Mouse (Mus musculus): ENCODE data around the gene Otop3. TPM values are rescaled to one million over a fixed set of nuclear protein-coding genes. Genes with fewer than 3 reads are reported as not detected.
"Not testable (repeated sequence)": the region's sequence is repeated elsewhere in the genome, so short reads cannot be mapped to it uniquely, and the experiment has no call there.

The Otop3 gene
- polyA plus RNA-seq, 1 experiment from 2014 or later: 0.37 TPM

DNA sequence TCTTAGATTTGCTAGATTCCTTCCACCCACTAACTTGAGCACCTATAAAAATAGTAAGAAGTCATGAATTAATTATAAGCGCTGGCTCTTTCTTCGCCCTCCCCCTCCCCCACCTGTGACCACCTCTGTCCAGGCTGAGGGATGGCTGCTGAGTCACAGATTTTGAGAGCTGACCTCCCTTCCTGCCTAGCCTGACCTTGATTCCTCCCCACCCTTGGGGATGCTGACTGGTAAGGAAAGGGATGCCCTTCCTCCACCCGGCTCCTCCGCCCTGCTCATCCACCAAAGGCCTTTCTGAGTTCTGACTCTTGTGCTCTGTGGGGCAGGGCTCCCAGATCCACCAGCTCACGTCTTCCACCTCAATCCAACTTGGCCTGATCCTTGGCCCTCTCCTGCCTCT lies 50.1 kb downstream of the Otop3 start:
- H3K4me2 ChIP-seq (ENCODE audit: low read depth): no peak overlapping the region
- H3K9ac ChIP-seq (ENCODE audit: low read length): no peak overlapping the region
- 82% methylated on average over 5 of the region's 5 CpGs for WGBS
- H3K36me3 ChIP-seq (ENCODE audit: control insufficient read depth, insufficient read depth, low read length): no peaks in the 10 kb centered on the region; the same call in 1 of the 2 replicates
- H3K27me3 ChIP-seq (ENCODE audit: control insufficient read depth, insufficient read depth, low read length): no peaks in the 10 kb centered on the region
- no peak overlapping the region for H3K4me3 ChIP-seq (ENCODE audit: low read depth, low read length)
- no peaks in the 10 kb centered on the region for H3K9me3 ChIP-seq (ENCODE audit: control insufficient read depth, low read length)
- no peak overlapping the region for H3K27ac ChIP-seq (ENCODE audit: low read depth, low read length)
- DNase-seq (ENCODE audit: low spot score) (no peak), ATAC-seq (ENCODE audit: insufficient read depth, low FRiP score, low TSS enrichment) (no peak)
- peaks cover 22% of the 10 kb centered on the region for H3K4me1 ChIP-seq (ENCODE audit: control insufficient read depth, insufficient read depth, low read length)

DNA sequence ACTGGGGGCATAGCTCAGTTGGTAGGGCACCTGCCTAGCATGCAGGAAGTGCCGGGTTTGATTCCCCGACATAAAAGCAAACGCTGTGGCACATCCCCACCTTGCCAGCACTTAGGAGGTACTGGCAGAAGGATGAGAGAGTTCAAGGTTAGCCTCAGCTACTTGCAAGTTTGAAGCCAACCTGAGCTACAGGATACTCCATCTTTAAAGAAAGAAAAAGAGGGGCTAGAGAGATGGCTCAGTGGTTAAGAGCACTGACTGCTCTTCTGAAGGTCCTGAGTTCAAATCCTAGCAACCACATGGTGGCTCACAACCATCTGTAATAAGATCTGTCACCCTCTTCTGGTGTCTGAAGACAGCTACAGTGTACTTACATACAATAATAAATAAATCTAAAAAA lies 52.3 kb downstream of the Otop3 start:
- DNase-seq (ENCODE audit: low spot score); H3K27ac ChIP-seq (ENCODE audit: low read depth, low read length); H3K4me3 ChIP-seq (ENCODE audit: low read depth, low read length); ATAC-seq (ENCODE audit: insufficient read depth, low FRiP score, low TSS enrichment); H3K36me3 ChIP-seq (ENCODE audit: control insufficient read depth, insufficient read depth, low read length); H3K9ac ChIP-seq (ENCODE audit: low read length); H3K9me3 ChIP-seq (ENCODE audit: control insufficient read depth, low read length); H3K4me2 ChIP-seq (ENCODE audit: low read depth); H3K27me3 ChIP-seq (ENCODE audit: control insufficient read depth, insufficient read depth, low read length): not testable (repeated sequence)
- 92% methylated on average over 3 of the region's 3 CpGs for WGBS
- peaks cover 22% of the 10 kb centered on the region for H3K4me1 ChIP-seq (ENCODE audit: control insufficient read depth, insufficient read depth, low read length)

DNA sequence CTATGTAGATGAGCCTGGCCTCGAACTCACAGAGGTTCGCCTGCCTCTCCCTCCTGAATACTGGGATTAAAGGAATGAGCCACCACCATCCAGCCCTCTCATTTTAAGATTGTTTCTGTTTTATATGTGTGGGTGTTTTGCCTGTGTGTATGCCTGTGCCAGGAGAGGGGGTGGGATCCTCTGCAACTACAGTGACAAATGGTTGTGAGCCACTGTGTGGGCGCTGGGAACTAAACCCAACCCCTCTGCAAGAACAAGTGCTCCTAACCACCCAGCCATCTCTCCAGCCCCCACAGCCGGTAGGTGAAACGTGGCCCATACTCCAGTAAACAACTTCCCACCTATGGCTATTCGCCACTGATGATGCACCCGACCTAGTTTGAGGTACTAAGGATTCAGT lies 56.8 kb downstream of the Otop3 start:
- 88% methylated on average over 7 of the region's 7 CpGs for WGBS
- no peak overlapping the region for H3K27ac ChIP-seq (ENCODE audit: low read depth, low read length)

DNA sequence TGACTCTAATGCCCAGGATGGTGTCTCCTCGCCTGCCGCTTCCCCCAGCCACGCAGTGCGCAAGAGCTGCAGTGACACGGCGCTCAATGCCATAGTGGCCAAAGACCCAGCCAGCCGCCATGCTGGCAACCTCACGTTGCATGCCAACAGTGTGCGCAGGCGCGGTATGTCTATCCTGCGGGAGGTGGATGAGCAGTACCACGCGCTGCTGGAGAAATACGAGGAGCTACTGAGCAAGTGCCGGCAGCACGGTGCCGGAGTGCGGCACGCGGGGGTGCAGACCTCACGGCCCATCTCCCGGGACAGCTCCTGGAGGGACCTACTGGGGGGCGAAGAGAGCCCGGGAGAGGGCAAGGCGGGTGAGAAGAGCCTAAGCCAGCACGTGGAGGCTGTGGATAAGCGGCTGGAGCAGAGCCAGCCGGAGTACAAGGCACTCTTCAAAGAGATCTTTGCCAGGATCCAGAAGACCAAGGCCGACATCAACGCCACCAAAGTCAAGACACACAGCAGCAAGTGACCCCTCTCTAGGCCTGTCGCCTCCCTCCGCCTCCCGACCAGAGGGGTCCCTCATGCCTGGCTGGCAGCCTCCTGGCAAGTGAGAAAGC lies 59.3 kb downstream of the Otop3 start:
- Histone ChIP-seq H3K9ac (ENCODE audit: low read length) (no peak overlapping the region; the same call in 1 of the 2 replicates), H3K4me1 (ENCODE audit: control insufficient read depth, insufficient read depth, low read length) (no peaks in the 10 kb centered on the region), H3K4me2 (ENCODE audit: low read depth) (no peak overlapping the region), H3K36me3 (ENCODE audit: control insufficient read depth, insufficient read depth, low read length) (peaks cover 5% of the 10 kb centered on the region; the same call in 1 of the 2 replicates), H3K4me3 (ENCODE audit: low read depth, low read length) (no peak overlapping the region), H3K27ac (ENCODE audit: low read depth, low read length) (no peak overlapping the region), H3K9me3 (ENCODE audit: control insufficient read depth, low read length) (no peaks in the 10 kb centered on the region), H3K27me3 (ENCODE audit: control insufficient read depth, insufficient read depth, low read length) (no peaks in the 10 kb centered on the region)
- 61% methylated on average over 33 of the region's 34 CpGs for WGBS
- no peak for ATAC-seq (ENCODE audit: insufficient read depth, low FRiP score, low TSS enrichment)
- no peak for DNase-seq (ENCODE audit: low spot score)

More for the DNA sequence above, 56.8 kb downstream of the Otop3 start:
- no peaks in the 10 kb centered on the region for H3K9me3 ChIP-seq (ENCODE audit: control insufficient read depth, low read length)
- no peak for DNase-seq (ENCODE audit: low spot score)
- H3K27me3 ChIP-seq (ENCODE audit: control insufficient read depth, insufficient read depth, low read length): no peaks in the 10 kb centered on the region
- no peak overlapping the region for H3K9ac ChIP-seq (ENCODE audit: low read length)
- no peak for ATAC-seq (ENCODE audit: insufficient read depth, low FRiP score, low TSS enrichment)
- H3K36me3 ChIP-seq (ENCODE audit: control insufficient read depth, insufficient read depth, low read length): peaks cover 5% of the 10 kb centered on the region; the same call in 1 of the 2 replicates
- no peak overlapping the region for H3K4me2 ChIP-seq (ENCODE audit: low read depth)
- H3K4me3 ChIP-seq (ENCODE audit: low read depth, low read length): no peak overlapping the region
- H3K4me1 ChIP-seq (ENCODE audit: control insufficient read depth, insufficient read depth, low read length): no peaks in the 10 kb centered on the region

Other genes with a start within 250 kb of the Otop3 start
- gene Rab37, start 243.3 kb upstream of the Otop3 start, polyA plus RNA-seq (2014; fragmentation: Nextera tagmentation; extraction: Ambion mirVana): 1.3 and 1.9 TPM in 2 replicates
- gene Cd300lf, start 200.7 kb upstream of the Otop3 start, polyA plus RNA-seq (2014; fragmentation: Nextera tagmentation; extraction: Ambion mirVana): not detected in 2 replicates
- gene Slc9a3r1, start 171.4 kb upstream of the Otop3 start, polyA plus RNA-seq (2014; fragmentation: Nextera tagmentation; extraction: Ambion mirVana): 43.4 and 44.1 TPM in 2 replicates
- 8.8 and 11.0 TPM in 2 replicates for gene Tmem104, start 147.2 kb upstream of the Otop3 start, polyA plus RNA-seq (2014; fragmentation: Nextera tagmentation; extraction: Ambion mirVana)
- 20.3 and 20.8 TPM in 2 replicates for gene Nat9, start 146.9 kb upstream of the Otop3 start, polyA plus RNA-seq (2014; fragmentation: Nextera tagmentation; extraction: Ambion mirVana)
- gene Grin2c, start 67.5 kb upstream of the Otop3 start, polyA plus RNA-seq (2014; fragmentation: Nextera tagmentation; extraction: Ambion mirVana): 0.57 and 0.85 TPM in 2 replicates
- 14.0 and 15.1 TPM in 2 replicates for gene Fdxr, start 57.7 kb upstream of the Otop3 start, polyA plus RNA-seq (2014; fragmentation: Nextera tagmentation; extraction: Ambion mirVana)
- gene Fads6, start 37.1 kb upstream of the Otop3 start, polyA plus RNA-seq (2014; fragmentation: Nextera tagmentation; extraction: Ambion mirVana): 0.18 and 0.24 TPM in 2 replicates
- gene Otop2, start 27.6 kb upstream of the Otop3 start, polyA plus RNA-seq (2014; fragmentation: Nextera tagmentation; extraction: Ambion mirVana): not detected in 2 replicates
- 0.12 TPM in 1 of 2 replicates, not detected in the other for gene Ush1g, start 12.7 kb upstream of the Otop3 start, polyA plus RNA-seq (2014; fragmentation: Nextera tagmentation; extraction: Ambion mirVana)
- 13.1 and 16.1 TPM in 2 replicates for gene Hid1, start 33.0 kb downstream of the Otop3 start, polyA plus RNA-seq (2014; fragmentation: Nextera tagmentation; extraction: Ambion mirVana)
- 18.1 and 18.5 TPM in 2 replicates for gene Cdr2l, start 47.2 kb downstream of the Otop3 start, polyA plus RNA-seq (2014; fragmentation: Nextera tagmentation; extraction: Ambion mirVana)
- 221 and 230 TPM in 2 replicates for gene Mrpl58, start 69.0 kb downstream of the Otop3 start, polyA plus RNA-seq (2014; fragmentation: Nextera tagmentation; extraction: Ambion mirVana)
- gene Atp5h, start 85.2 kb downstream of the Otop3 start, polyA plus RNA-seq (2014; fragmentation: Nextera tagmentation; extraction: Ambion mirVana): 866 and 868 TPM in 2 replicates
- 22.0 and 25.7 TPM in 2 replicates for gene Kctd2, start 85.4 kb downstream of the Otop3 start, polyA plus RNA-seq (2014; fragmentation: Nextera tagmentation; extraction: Ambion mirVana)
- 0.12 TPM in 1 of 2 replicates, not detected in the other for gene Trim80, start 105.8 kb downstream of the Otop3 start, polyA plus RNA-seq (2014; fragmentation: Nextera tagmentation; extraction: Ambion mirVana)
- 0.11 and 0.22 TPM in 2 replicates for gene Slc16a5, start 127.7 kb downstream of the Otop3 start, polyA plus RNA-seq (2014; fragmentation: Nextera tagmentation; extraction: Ambion mirVana)
- gene Armc7, start 140.9 kb downstream of the Otop3 start, polyA plus RNA-seq (2014; fragmentation: Nextera tagmentation; extraction: Ambion mirVana): 7.8 and 8.3 TPM in 2 replicates
- gene Nt5c, start 157.1 kb downstream of the Otop3 start, polyA plus RNA-seq (2014; fragmentation: Nextera tagmentation; extraction: Ambion mirVana): 76.0 and 77.0 TPM in 2 replicates
- 870 and 877 TPM in 2 replicates for gene Jpt1, start 179.7 kb downstream of the Otop3 start, polyA plus RNA-seq (2014; fragmentation: Nextera tagmentation; extraction: Ambion mirVana)
- 1,294 and 1,337 TPM in 2 replicates for gene Sumo2, start 201.5 kb downstream of the Otop3 start, polyA plus RNA-seq (2014; fragmentation: Nextera tagmentation; extraction: Ambion mirVana)
- gene Nup85, start 229.7 kb downstream of the Otop3 start, polyA plus RNA-seq (2014; fragmentation: Nextera tagmentation; extraction: Ambion mirVana): 174 and 187 TPM in 2 replicates